Mouse (Mus musculus) neural tube, embryonic 13.5 days (tissue): Measurements from ENCODE around the gene Draxin. TPM values are rescaled to one million over a fixed set of nuclear protein-coding genes. Genes with fewer than 3 reads are reported as not detected.
"Not testable (repeated sequence)": the region's sequence is repeated elsewhere in the genome, so short reads cannot be mapped to it uniquely, and the experiment has no call there.

Experiments
- ATAC-seq: fragments of 200-750 bp; cut with Nextera tagmentation; 2 replicates; pipeline ENCODE4 v1.8.0; 2017; ENCODE audit warnings: low read depth, mild to moderate bottlenecking, moderate TSS enrichment, moderate library complexity
- H3K27ac ChIP-seq: fragments of 300-500 bp; sonication (generic); replicated peaks from 2 replicates; pipeline ENCODE4 v1.5.1; 2015; ENCODE audit warnings: moderate library complexity, mild to moderate bottlenecking, inconsistent platforms
- H3K27me3 ChIP-seq: fragments of 300-500 bp; sonication (generic); 2 replicates; pipeline ENCODE4 v1.6.1; 2015; ENCODE audit warnings: mild to moderate bottlenecking, inconsistent platforms
- H3K36me3 ChIP-seq: fragments of 300-500 bp; sonication (generic); 2 replicates; pipeline ENCODE4 v1.6.1; 2015; ENCODE audit warnings: mild to moderate bottlenecking, inconsistent platforms
- H3K4me1 ChIP-seq: fragments of 300-500 bp; sonication (generic); replicated peaks from 2 replicates; pipeline ENCODE4 v1.6.1; 2015; ENCODE audit warnings: inconsistent platforms
- H3K4me2 ChIP-seq: fragments of 300-500 bp; sonication (generic); 2 replicates; pipeline ENCODE4 v1.6.1; 2015; ENCODE audit warnings: inconsistent platforms, mild to moderate bottlenecking, moderate library complexity
- H3K4me3 ChIP-seq: fragments of 300-500 bp; sonication (generic); 2 replicates; pipeline ENCODE4 v1.5.1; 2015; ENCODE audit warnings: mild to moderate bottlenecking, inconsistent platforms
- H3K9ac ChIP-seq: fragments of 300-500 bp; sonication (generic); 2 replicates; pipeline ENCODE4 v1.6.1; 2015; ENCODE audit warnings: moderate library complexity, mild to moderate bottlenecking, inconsistent platforms
- H3K9me3 ChIP-seq: fragments of 300-500 bp; sonication (generic); 2 replicates; pipeline ENCODE4 v1.6.1; 2016; ENCODE audit warnings: inconsistent platforms
- WGBS: fragments of 180-500 bp; shearing (Covaris S2); methylation state at CpG from one replicate; pipeline ENCODE4 v1.1.7; 2015; 5-methylcytosine and 5-hydroxymethylcytosine counted together
- polyA plus RNA-seq: library from polyadenylated mRNA; unstranded; fragments of >200 nt; fragmentation: Nextera tagmentation; extraction: Ambion mirVana; gene quantifications from 2 replicates; pipeline ENCODE4 v1.2.1, GENCODE M21; 2015

Draxin gene
- polyA plus RNA-seq, 1 experiment from 2014 or later = 14.0 TPM

GRCm38 (mm10) chr4:148122694-148123066 is 7.8 kb downstream of the Draxin start:
- Histone ChIP-seq H3K9me3 (no peaks in the 10 kb centered on the region), H3K4me1 (peaks cover 80% of the 10 kb centered on the region), H3K4me2 (no peak overlapping the region), H3K36me3 (no peaks in the 10 kb centered on the region), H3K27ac (peak overlapping the region; percentile 63), H3K9ac (peak overlapping the region; percentile 31; the same call in 1 of the 2 replicates), H3K4me3 (no peak overlapping the region), H3K27me3 (no peaks in the 10 kb centered on the region)
- no peak for ATAC-seq
- 46% methylated on average over 3 of the region's 3 CpGs for WGBS

GRCm38 (mm10) chr4:148121982-148122693 is 8.4 kb downstream of the Draxin start:
- peak; percentile 78 for ATAC-seq
- H3K27ac ChIP-seq = peak overlapping the region; percentile 79
- no peaks in the 10 kb centered on the region for H3K9me3 ChIP-seq
- H3K4me3 ChIP-seq = no peak overlapping the region
- WGBS = 8% methylated on average over 6 of the region's 6 CpGs
- no peaks in the 10 kb centered on the region; the same call in 1 of the 2 replicates for H3K36me3 ChIP-seq
- H3K4me1 ChIP-seq = peaks cover 74% of the 10 kb centered on the region
- H3K27me3 ChIP-seq = no peaks in the 10 kb centered on the region
- H3K4me2 ChIP-seq = no peak overlapping the region
- peak overlapping the region; percentile 34; the same call in 1 of the 2 replicates for H3K9ac ChIP-seq

GRCm38 (mm10) chr4:148121362-148121761 is 9.1 kb downstream of the Draxin start:
- ATAC-seq = peak; percentile 29; the same call in 1 of the 2 replicates
- H3K4me2 ChIP-seq = no peak overlapping the region
- peak overlapping the region; percentile 79 for H3K27ac ChIP-seq
- no peaks in the 10 kb centered on the region for H3K27me3 ChIP-seq
- H3K4me3 ChIP-seq = no peak overlapping the region
- WGBS = 63% methylated on average over 4 of the region's 4 CpGs
- no peaks in the 10 kb centered on the region for H3K9me3 ChIP-seq
- H3K36me3 ChIP-seq = no peaks in the 10 kb centered on the region; the same call in 1 of the 2 replicates
- 0 out of 2 replicates have a peak overlapping the region, but pooled peaks have one; percentile 34 for H3K9ac ChIP-seq
- H3K4me1 ChIP-seq = peaks cover 66% of the 10 kb centered on the region

GRCm38 (mm10) chr4:148120555-148120954 is 9.9 kb downstream of the Draxin start:
- H3K27ac ChIP-seq = peak overlapping the region; percentile 79
- WGBS = 82% methylated on average over 9 of the region's 9 CpGs
- no peaks in the 10 kb centered on the region; the same call in 1 of the 2 replicates for H3K36me3 ChIP-seq
- peaks cover 61% of the 10 kb centered on the region for H3K4me1 ChIP-seq
- no peak for ATAC-seq
- H3K4me2 ChIP-seq = no peak overlapping the region
- H3K9ac ChIP-seq = no peak overlapping the region
- H3K27me3 ChIP-seq = no peaks in the 10 kb centered on the region
- H3K9me3 ChIP-seq = no peaks in the 10 kb centered on the region
- H3K4me3 ChIP-seq = no peak overlapping the region

- not testable (repeated sequence) for H3K9me3 ChIP-seq, H3K36me3 ChIP-seq, H3K27me3 ChIP-seq, H3K27ac ChIP-seq, H3K4me3 ChIP-seq, H3K4me2 ChIP-seq, ATAC-seq, H3K9ac ChIP-seq
- peaks cover 62% of the 10 kb centered on the region for H3K4me1 ChIP-seq
- WGBS = 90% methylated on average over 9 of the region's 9 CpGs
These were observed 10.9 kb downstream of the Draxin start for GRCm38 (mm10) chr4:148119578-148119977.

- H3K27ac ChIP-seq = peak overlapping the region; percentile 50; the same call in 1 of the 2 replicates
- no peaks in the 10 kb centered on the region for H3K27me3 ChIP-seq
- H3K9ac ChIP-seq = no peak overlapping the region
- no peaks in the 10 kb centered on the region for H3K9me3 ChIP-seq
- no peak overlapping the region for H3K4me3 ChIP-seq
- 77% methylated on average over 4 of the region's 4 CpGs for WGBS
- peaks cover 18% of the 10 kb centered on the region for H3K36me3 ChIP-seq
- ATAC-seq = no peak
- H3K4me1 ChIP-seq = peaks cover 45% of the 10 kb centered on the region
- H3K4me2 ChIP-seq = no peak overlapping the region
These were observed 13.1 kb downstream of the Draxin start for GRCm38 (mm10) chr4:148117392-148117791.

- Histone ChIP-seq H3K36me3 (peaks cover 24% of the 10 kb centered on the region), H3K4me1 (peaks cover 38% of the 10 kb centered on the region), H3K9ac (no peak overlapping the region), H3K27ac (no peak overlapping the region), H3K27me3 (no peaks in the 10 kb centered on the region), H3K4me2 (no peak overlapping the region), H3K9me3 (no peaks in the 10 kb centered on the region), H3K4me3 (no peak overlapping the region)
- 77% methylated on average over 4 of the region's 4 CpGs for WGBS
- no peak for ATAC-seq
These were observed 13.8 kb downstream of the Draxin start for GRCm38 (mm10) chr4:148116657-148117056.

GRCm38 (mm10) chr4:148115467-148115866 is 15.0 kb downstream of the Draxin start:
- Histone ChIP-seq H3K9ac (peak overlapping the region; percentile 49), H3K4me1 (peaks cover 26% of the 10 kb centered on the region), H3K4me2 (peak overlapping the region; percentile 31; the same call in 1 of the 2 replicates), H3K27ac (peak overlapping the region; percentile 67), H3K9me3 (no peaks in the 10 kb centered on the region), H3K27me3 (no peaks in the 10 kb centered on the region), H3K4me3 (no peak overlapping the region), H3K36me3 (peaks cover 30% of the 10 kb centered on the region)
- 6% methylated on average over 15 of the region's 15 CpGs for WGBS
- ATAC-seq = 0 out of 2 replicates have a peak, but pooled peaks have one; percentile 34

GRCm38 (mm10) chr4:148114758-148115391 is 15.6 kb downstream of the Draxin start:
- 4% methylated on average over 15 of the region's 15 CpGs for WGBS
- Histone ChIP-seq H3K4me3 (no peak overlapping the region), H3K4me1 (peaks cover 25% of the 10 kb centered on the region), H3K9me3 (no peaks in the 10 kb centered on the region), H3K27ac (peak overlapping the region; percentile 67), H3K4me2 (peak overlapping the region; percentile 31; the same call in 1 of the 2 replicates), H3K27me3 (no peaks in the 10 kb centered on the region), H3K9ac (peak overlapping the region; percentile 49), H3K36me3 (peaks cover 36% of the 10 kb centered on the region)
- ATAC-seq = peak; percentile 67

- H3K36me3 ChIP-seq = peaks cover 60% of the 10 kb centered on the region
- ATAC-seq = no peak
- H3K4me1 ChIP-seq = peaks cover 34% of the 10 kb centered on the region
- 86% methylated on average over 12 of the region's 12 CpGs for WGBS
- no peak overlapping the region for H3K4me3 ChIP-seq
- H3K4me2 ChIP-seq = no peak overlapping the region
- H3K9ac ChIP-seq = no peak overlapping the region
- no peak overlapping the region for H3K27ac ChIP-seq
- no peaks in the 10 kb centered on the region for H3K9me3 ChIP-seq
- no peaks in the 10 kb centered on the region for H3K27me3 ChIP-seq
These were observed 18.0 kb downstream of the Draxin start for GRCm38 (mm10) chr4:148112519-148112918.

- Histone ChIP-seq H3K4me1 (peaks cover 23% of the 10 kb centered on the region), H3K4me3 (no peak overlapping the region), H3K9ac (no peak overlapping the region), H3K27me3 (no peaks in the 10 kb centered on the region), H3K4me2 (no peak overlapping the region), H3K36me3 (peaks cover 86% of the 10 kb centered on the region), H3K9me3 (no peaks in the 10 kb centered on the region), H3K27ac (no peak overlapping the region)
- no peak for ATAC-seq
- 83% methylated on average over 5 of the region's 5 CpGs for WGBS
These were observed 21.3 kb downstream of the Draxin start for GRCm38 (mm10) chr4:148109215-148109614.

- Histone ChIP-seq H3K9me3 (no peaks in the 10 kb centered on the region), H3K27me3 (no peaks in the 10 kb centered on the region), H3K36me3 (peaks cover 82% of the 10 kb centered on the region), H3K9ac (no peak overlapping the region), H3K4me2 (no peak overlapping the region), H3K4me1 (peaks cover 23% of the 10 kb centered on the region), H3K27ac (peak overlapping the region; percentile 49; the same call in 1 of the 2 replicates), H3K4me3 (no peak overlapping the region)
- WGBS = 62% methylated on average over 7 of the region's 7 CpGs
- ATAC-seq = no peak
These were observed 21.9 kb downstream of the Draxin start for GRCm38 (mm10) chr4:148108565-148109100.
